Mouse (Mus musculus): Measurements from ENCODE around the gene Fgf18.

Fgf18 gene

DNA sequence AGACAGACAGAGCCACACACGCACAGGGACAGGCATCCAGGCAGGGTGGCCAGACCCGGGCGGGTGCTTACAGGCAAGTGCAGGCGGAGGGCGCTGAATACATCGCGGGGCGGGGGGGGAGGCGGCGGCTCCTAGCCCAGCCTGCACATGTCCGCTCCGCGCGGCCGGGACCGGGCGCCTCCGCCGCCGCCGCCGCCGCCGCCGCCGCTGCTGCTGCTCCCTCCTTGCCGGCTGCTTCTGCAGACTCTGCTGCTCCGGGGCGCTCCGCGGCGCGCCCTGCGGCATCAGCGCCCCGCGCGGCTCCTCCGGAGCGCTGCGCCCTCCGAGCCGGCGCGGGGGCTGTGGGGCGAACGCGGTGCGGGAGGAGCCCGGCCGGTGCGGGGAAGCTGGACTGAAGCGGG lies at the start of gene Fgf18:
Fgf18 (minus strand) TSS at position 230 of the 401 bp plus-strand sequence.
- DNase-seq, result peak; percentile 41

DNA sequence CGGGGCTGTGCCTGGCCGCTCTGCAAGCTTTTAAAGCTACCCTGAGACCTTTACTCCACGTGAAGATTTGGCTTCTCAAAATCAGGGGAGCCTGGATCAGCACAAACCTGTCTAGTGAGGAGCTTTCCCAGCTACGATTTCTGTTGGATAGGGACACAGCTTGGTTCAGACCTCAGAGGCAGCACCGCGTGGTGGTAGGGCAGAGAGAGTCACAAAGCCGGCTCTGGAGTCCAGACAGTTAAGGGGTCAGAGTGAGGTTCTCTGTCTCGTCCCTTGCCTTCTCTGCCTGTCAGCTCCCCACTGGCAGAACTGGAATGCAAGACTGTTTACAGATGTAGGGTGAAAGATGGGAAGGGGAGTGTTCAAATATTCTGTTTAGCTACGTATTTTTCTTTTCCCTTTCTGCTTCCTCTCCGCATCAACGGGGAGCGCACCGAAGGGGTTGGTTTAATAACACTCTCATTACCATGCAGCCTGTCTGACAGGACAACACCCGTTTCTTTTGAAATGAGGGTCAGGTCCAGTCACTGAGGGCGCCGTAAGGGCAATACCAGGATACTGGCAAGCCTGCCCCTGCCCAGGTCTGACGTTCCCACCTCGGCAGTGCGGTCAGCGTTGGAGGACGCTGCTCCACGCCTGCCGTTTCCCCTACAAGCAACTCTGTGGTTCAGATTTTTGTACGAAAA lies 49.4 kb upstream of the Fgf18 start:
- DNase-seq, result no peak

DNA sequence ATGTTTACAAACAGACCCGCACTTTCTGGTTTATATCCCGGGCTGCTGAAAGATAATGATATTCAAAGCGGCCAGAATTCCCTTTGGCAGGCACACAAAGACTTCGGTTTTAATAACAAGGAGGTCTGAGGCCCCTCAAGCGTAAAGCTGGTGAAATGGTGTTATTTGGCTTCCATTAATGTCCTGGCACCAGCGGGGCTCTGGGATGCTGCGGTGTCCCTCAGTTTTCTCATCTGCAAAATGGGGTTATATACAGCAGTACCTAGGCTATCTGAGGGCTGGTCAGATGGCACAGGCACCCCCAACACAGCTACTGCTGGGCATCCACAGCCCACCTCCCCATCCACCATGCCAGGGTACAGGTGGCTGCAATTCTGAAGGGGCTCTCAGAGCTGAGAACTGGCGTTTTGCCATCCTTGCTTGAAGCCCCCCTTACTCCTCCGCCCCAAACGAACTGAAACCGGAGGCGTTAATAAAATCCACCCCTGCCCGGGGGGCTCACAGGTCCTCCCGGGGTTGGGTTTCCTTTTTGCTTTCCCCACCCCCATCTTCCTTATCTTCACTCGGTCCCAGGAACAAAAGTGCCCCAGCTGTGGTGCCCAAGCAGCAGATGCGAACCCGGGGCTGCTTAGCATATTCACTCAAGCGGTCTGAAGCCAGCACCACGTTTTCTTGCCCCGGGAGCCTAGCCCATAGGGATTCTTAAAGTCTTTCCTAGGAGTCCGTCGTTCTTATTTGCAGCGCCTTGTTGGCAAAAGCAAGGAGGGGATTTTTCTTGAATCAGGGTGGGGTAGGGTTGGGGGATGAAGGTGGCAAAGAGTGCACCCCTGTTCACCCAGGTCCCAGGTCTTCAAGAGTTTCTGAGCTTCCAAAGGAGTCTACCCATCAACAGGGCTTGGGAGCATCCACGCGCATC lies 48.6 kb upstream of the Fgf18 start:
- DNase-seq, result no peak

DNA sequence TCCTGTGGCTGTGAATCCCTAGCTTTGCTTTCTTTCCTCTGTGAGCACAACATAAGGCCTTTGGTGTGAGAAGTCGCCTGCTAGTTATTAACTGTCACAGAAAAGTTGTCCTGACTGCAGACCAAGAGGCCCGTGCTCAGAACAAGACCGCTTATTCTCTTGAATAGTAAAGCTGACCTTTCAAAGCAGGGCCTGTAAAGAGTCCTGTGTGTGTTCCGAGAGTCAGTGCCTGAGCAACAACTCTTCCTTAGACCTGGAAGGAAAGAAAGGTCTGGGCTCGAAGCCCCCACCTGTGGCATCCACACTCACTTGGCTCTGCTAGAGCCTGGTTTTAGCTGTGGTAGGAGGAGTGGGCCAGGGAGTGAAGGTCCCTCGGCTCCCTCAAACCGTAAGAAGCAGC lies 47.9 kb upstream of the Fgf18 start:
- no peak for DNase-seq

DNA sequence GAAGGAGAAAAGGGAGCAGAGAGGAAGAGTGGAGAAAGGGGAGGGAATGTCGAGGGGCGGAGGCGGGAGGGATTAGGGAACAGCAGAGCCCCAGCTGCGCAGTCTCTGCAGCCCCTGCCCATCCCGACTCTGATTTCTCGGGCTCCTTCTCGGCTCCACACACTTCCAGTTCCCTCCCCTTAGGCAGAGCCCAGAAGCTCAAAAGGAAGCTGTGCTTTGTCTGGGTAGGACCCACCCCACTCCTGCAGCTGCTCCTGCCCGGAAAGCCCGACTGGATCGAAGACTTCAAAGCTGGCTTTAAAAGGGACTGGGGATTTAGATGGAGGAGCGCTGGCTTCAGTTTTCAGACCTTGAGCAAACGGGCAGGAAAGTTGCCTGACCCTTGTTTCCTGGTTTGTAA lies 46.5 kb upstream of the Fgf18 start:
- DNase-seq, result no peak

DNA sequence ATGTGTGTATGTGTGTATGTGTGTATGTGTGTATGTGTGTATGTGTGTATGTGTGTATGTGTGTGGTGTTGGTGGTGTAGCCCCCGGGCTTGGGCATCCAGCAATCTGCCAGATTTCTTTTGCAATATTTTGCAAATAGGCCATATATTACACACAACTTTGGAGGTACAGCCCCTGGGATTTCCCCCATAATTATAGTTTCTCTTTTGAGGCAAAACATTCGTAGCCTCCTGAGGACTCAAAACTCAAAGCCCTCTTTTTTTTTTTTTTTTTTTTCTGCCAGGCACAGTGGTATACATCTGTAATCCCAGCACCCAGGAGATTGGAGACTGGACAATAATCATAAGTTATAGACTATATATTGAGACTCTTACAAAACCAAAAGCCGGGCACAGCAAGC lies 34.6 kb upstream of the Fgf18 start:
- no peak for DNase-seq

DNA sequence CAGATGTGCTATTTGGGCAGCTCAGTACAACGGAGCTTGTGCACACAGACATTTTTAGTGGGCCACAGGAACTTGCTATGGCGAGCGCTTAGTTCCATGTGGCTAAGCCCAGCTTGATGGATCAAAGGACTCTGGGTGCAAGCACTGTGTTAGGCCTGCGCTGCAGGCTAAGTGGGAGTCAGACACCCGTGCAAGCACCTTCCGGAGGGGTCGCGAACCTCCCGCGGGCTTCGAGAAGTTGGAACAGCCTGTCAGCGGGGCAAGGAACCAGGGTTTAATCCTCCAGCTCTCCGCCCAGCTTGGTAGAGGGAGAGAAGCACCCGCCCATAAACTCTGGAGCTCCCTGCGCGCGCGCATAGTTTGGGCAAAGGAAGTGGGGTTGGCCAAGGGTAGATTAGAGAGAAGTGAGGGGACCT lies 33.5 kb upstream of the Fgf18 start:
- no peak for DNase-seq

DNA sequence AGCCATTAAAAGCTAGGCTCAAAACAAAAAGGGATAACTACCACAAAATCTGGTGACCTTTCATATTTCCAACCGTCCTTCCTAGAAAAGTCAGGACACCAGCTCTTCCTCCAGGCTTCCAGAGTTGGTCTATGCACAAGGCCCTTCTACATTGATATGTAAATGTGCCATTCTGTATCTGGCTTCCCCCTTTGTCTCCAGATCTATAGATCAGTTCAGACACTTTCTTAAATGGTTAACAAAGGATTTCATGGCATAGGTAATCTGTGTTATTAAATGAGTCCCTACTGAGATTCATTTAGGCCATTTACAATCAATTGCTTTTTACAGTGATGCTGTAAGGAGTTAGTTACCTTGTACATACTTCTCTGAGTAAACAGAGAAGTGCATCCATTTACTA lies 32.6 kb upstream of the Fgf18 start:
- no peak for DNase-seq

DNA sequence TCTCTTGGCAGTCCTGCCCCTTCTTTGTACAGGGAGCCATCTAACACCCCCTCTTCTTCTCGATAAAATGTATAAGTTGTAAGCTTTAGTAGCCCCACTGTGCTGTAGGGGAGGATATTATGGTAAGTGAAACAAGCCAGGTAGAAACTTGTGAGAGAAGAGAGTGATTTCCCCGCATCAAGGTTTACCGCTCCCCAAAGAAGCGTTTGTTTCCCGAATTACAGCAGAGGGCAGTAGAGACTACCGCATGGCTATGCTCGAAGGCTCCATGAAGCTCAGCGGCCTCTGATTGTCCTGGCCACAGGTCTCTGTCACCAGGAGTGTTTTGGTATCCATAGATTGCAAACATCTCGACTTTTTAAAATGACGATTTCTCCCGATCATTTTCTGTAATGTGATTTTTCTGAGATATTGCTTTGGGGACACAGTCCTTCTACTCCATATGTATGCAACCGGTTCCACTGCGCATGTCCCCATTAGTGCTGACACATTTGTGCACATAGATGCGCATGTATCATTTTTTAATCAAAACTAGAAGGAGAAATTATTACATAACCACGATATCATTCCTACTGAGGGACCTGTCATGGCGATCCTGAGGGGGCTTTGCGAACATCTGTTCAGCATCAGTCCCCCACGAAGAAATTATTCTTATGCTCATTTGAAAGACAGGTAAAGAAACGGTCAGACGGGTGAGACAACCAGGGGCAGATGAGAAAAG lies 29.5 kb upstream of the Fgf18 start:
- peak; percentile 62 for DNase-seq

DNA sequence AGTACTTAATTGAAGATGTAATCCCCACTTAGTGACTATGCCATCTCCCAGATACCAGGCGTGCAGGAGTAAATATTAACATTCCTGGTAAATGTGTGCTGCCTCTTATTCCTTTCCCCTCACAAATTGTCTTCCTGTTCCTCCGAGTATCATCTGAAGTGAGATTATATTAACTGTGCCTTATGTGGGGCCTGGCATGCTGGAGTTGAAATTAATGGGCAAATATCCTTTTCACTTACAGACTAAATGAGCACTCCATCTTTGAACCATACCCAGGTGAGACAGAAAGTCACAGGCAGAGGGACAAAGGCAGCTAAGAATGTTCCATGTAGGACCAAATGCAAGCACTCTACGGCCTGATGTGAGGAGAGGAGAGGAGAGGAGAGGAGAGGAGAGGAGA lies 28.6 kb upstream of the Fgf18 start:
- DNase-seq, result no peak

DNA sequence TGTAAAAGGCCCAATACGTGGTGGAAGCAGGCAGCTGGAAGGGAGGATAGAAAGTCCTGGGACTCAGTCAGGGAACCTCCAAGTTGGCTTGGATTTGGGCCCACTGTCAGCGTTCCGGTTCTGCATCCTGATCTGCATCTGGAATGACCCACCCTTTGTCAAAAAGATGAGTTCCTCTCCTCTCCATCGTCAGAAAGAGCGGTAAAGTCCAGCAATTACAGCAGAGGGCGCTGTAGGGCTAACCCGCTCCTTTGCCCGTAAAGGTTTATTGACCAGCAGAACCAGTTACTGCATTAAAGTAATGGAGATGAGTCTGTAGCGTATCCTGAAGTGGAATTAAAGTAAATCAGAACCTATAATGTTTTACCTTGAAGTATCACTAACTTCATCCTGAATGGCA lies 23.3 kb upstream of the Fgf18 start:
- peak; percentile 65 for DNase-seq

DNA sequence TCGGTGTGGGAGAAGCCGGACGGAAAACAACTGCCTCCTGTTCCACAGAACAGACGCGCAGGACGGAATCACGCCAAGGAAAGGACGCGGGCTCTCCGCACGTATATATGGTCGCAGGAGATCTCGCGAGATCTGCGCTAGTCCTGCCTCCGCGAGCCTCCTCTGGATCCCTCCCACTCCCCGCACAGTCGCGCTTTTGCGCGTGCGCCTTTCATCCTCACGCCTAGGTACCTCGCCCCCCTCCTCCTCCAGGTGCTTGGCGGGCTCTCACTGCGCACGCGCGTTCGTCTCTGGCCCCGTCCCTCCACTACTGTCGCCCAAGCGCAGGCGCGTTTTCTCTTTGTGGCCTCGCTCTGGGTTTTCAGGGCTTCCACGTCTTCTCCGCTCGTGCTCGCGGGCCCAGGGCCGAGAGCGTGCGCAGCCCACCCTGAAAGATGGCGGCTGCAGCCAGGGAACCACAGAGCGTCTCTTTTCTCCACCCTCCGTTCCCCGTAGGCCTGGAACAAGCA lies 15.9 kb upstream of the Fgf18 start, which contains the start of gene Npm1:
Npm1 (minus strand) TSS at position 209 of the 509 bp plus-strand sequence.
- DNase-seq, result peak; percentile 99

DNA sequence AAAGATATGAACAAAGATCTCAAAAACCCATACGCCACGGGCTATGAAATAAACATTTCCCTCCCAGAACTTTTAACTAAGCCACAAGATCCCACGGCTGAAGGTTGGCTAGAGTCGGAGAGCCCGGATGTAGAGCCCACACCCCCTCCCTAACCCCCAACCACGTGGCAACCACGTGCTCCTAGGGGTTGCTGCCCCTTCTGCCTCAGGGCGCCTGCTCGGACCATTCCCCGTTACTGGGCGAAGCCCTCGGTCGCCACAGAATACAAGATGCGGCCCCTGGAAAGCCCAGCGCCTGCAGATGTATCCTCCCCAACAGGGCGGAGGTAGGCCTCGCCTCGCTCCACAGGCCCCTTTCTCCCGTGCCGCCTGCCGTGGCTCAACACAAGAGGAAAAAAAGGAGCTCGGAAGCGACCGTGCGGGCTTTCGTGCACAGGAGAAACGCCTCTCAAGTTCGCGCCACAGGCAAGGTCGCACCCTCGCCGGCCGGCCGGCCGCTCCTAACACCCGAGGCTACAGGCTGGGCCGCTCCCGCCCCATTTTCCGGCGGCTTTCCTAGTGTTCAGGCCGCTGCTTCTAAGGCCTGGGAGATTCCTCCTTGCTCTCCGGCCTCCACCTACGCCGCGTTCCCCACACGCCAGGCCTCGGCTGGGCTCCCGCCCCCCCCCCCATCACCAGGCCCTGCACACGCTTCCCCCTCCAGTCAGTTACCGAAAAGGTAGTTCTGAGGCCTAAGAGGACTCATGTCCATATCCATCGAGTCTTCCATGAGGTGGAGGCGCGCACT lies 15.2 kb upstream of the Fgf18 start:
- peak; percentile 86 for DNase-seq

DNA sequence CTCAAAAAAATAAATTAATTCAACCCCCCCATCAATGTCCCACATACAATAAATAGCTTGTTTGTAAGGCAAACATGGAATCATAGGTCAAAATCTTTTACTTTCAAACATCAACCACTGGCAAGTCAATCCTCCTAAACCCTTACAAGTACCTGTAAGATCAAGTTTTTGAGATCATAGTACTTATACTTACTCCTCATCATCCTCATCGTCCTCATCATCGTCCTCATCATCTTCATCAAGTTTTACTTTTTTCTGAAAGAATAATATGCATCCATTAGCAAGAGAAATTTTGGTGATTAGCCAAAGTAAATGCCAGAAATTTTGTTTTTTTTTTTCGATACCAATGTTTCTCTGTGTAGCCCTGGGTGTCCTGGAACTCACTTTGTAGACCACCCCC lies 12.5 kb upstream of the Fgf18 start:
- DNase-seq, result no peak

DNA sequence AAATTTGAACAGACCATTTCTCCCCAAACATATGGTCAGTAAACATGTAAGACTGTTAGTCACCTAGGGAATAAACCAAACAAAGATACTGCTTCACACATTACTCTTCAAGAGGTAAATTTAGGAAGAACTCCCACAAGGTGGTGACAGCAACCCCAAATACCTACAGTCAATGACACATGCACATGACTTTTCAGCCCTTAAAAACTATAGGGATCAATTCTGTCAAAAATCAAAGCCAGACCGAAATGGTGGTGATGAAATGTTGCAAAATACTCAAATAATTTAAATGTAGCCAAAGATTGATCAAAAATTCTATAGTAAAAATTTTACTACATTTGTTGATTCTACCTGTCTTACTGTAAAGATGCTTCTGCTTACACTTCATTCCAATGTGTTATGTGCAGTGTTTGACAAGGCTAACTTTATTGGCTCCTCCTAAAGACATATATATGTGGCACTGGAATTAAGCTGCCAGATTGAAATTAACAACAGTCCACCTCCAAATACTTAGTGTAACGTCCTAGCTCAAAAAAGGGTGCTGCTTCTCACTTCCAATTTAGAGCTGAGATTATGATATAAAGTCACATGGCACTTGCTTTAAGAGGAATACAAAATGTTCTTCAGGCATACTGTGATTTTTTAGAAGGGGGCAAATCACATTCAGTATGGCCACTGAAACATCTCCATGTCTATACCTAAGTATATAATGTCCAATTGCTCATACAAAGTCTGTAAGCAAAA lies 10.4 kb upstream of the Fgf18 start:
- DNase-seq, result no peak

DNA sequence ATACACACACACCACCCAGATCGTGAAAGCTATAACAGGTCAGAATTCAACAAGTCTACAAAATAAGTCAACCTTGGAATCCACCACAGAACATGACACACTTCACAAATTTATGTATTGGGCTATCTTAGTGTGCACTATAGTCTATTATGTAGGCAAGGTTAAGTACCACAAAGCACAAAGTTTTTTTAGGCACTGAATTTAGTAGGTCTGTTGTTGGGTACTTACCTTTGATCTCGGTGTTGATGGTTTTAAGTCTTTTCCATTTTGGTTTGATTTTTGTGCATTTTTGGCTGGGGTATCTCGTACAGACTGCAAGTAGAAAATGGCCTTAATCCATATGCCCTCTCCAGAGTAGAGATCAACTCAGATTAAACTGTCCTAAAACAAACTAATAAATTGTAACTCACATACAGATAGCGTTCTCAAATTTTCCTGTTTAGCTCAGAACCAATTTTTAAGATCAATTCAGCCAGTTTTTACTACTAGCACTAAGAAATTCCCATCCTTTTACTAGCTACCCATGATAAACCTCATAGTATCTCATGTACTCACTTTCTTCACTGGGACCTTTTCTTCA lies 9.3 kb upstream of the Fgf18 start:
- DNase-seq, result no peak

DNA sequence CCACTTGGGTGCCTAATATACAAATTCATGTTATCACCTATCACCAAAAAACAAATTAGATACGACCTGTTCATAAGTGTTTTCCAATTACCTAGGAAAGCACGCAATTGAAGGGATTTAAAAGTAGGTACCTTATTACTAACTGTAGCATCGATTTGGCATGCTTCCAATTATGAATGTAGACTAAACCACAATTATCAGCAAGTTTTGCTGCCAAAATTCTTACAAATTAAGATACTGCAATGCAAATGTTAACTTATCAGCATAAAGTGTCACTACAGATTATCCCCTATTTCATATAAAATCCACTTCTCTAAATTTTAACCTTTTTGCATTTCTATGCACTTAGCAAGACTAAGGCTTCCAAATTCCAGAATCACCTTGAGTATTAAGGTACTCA lies 7.3 kb upstream of the Fgf18 start:
- DNase-seq, result no peak

DNA sequence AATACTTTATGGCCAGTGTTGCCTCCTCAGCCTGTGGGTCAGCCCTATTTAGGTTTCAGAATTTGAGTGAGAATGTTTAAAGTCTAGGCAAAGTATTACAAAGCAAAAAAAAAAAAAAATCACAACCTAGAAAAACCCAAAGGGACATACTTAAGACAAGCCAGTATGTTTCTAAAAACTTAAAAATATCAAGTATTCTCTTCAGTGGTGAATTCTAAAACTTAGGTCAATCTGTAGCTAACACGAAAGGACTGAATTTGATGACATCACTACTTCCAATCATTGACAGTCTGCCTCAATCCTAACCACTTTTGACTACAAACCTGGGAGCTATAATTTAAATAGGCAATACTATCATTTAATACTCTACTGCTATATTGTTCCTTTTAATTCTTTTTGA lies 5.8 kb upstream of the Fgf18 start:
- DNase-seq, result no peak

DNA sequence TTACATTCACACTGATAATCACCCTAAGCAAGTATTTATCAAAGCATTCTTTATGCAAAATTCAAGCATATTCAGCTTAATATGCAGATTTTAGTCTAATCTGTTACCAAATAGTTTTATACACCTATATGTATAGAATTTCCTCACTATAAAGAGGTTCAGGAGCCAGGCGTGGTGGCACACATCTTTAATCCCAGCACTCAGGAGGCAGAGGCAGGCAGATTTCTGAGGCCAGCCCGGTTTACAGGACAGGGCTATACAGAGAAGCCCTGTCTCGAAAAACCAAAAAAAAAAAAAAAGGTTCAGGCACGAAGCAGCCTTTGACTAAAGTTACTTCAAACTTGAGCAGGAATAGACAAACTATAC lies 4.6 kb upstream of the Fgf18 start:
- DNase-seq, result no peak

DNA sequence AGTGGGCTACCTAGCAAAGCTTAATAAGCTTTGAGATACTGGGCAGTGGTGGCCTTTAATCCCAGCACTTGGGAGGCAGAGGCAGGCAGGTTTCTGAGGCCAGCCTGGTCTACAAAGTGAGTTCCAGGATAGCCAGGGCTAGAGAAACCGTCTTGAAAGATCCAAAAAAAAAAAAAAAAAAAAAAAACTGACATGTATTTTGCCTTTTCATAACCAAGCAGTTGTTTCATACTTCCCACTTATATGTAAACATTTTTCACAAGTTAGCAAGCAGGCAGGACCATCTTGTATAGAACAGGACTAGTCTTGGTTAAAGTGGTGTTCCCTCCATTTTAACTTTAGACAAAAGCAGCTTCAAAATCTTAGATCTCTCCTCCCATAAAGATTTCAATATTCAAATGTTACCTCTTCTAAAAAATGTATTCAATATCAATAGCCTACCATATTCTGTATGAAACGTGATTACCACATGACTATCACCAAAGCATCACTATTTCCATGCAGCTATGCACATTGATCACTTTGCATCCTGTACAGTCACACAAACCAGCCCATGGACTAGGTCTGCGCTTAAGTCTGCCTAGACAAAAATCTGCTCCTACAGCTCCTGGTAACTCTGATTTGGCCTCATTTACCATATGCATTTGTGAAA lies 4.1 kb upstream of the Fgf18 start:
- no peak for DNase-seq

DNA sequence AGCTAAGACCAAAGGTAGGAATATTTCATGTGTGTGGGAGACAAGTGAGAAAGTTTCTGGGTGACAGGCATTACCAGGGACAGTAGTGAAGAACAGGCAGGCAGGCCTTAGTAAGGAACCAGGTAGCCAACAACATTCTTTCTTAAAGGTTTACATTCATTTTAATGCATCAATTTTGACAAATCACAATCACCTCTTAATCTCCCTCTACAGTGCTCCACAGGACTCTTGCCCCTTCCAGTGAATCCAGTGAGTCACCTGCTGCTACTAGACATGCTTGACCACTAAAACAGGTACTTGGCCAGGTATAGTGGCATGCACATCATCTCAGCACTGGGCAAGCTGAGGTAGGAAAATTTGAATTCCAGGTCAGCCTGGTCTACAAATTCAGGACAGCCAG lies 3.2 kb upstream of the Fgf18 start:
- no peak for DNase-seq
